Mouse (Mus musculus) neutrophil, adult 59 days (primary cell): ENCODE results near the gene Rnf220. TPM values are rescaled to one million over a fixed set of nuclear protein-coding genes. Genes with fewer than 3 reads are reported as not detected.

Experiments used
- total RNA-seq, 2 experiments: library from RNA; stranded (reverse); gene quantifications; 1 replicate in 1 of 2; 2 replicates in 1 of 2; pipeline ENCODE4 v1.2.4; 2023

The Rnf220 gene
- total RNA-seq = 10 to 100 TPM; 48.6 to 68.7 TPM

DNA sequence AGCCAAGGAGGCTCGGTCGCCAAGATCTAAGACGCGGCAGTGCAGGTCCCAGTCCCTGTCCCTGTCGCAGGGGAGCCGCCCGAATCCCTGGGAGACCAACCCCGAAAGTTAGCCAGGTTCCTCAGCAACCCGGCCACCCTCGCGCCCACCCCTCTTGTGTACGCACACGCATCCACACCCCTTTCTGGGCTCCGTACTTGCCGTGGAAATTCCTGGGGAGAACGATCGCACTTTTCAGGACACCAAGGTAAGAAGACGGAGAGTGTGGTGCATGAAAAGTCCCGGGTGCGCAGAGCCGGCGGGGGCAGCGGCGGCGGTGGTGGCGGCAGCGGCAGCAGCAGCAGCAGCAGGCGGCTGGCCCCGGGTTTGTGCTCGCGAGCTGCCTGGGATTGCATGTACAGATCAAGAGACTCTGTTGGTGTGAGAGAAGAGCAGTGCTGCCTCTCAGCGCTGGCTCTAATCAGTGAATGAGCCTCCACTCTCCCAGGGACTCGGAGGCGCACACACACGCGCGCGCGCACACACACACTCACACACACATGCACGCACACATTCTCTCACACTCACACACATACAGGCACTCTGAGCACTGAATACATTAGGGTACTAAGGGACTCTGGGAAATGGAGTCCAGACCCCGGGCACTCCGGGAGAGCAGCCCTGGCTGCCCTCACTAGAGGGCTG, at the start of gene Rnf220:
Rnf220 (minus strand) TSS at position 571 of the 684 bp plus-strand sequence.

DNA sequence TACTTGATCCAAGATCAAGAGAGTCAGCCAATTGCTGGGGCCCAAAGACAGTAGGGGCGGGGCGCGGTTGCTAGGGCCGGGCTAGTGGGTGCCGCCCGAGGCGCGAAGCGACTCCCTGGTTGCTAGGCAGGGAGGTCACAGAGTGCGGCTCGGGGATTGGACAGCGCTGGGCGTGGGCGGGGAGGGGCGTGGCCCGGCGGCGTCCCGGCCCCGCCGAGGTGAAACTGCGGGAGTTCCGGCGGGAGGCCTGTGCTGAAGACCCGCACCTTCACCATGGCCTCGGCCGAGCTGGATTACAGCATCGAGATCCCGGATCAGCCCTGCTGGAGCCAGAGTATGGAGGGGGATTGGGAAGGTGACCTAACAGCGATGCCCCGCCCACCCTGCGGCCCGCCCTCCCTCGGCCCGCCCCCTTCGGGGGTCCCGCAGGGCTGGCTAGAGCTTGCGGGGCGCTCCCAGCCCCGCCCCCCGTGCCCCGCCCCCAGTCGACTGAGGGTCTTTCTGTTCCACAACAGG, 245.0 kb downstream of the Rnf220 start, which contains the start of the genes Tmem53 and Armh1:
Tmem53 (plus strand) TSS at position 151 of the 516 bp plus-strand sequence.
Armh1 (minus strand) TSS at position 325 of the 516 bp plus-strand sequence.

Other genes starting within 250 kb of the Rnf220 start
- gene Tmem53, start 245.1 kb downstream of the Rnf220 start, total RNA-seq = 1 to 10 TPM in 1 of 2 experiments, under 1 TPM in 1; 0.60 to 1.4 TPM
- not detected for gene Armh1, start 244.9 kb downstream of the Rnf220 start, total RNA-seq
- 10 to 100 TPM; 20.8 to 29.9 TPM for gene Eri3, start 53.3 kb upstream of the Rnf220 start, total RNA-seq
- gene Dmap1, start 185.2 kb upstream of the Rnf220 start, total RNA-seq = 10 to 100 TPM; 16.1 to 17.8 TPM
- gene Gm12845, start 227.4 kb upstream of the Rnf220 start, total RNA-seq = not detected